Mouse (Mus musculus) ES-E14 (cell line): ENCODE data around the gene Dnajb12.

ENCODE experiments used
- CHD2 ChIP-seq: IDR thresholded peaks from 2 replicates; pipeline ENCODE4 v1.6.1; 2014; ENCODE audit warnings: mild to moderate bottlenecking, low read depth, low read length, inconsistent platforms
- HCFC1 ChIP-seq: IDR thresholded peaks from 2 replicates; pipeline ENCODE4 v1.6.1; 2012; ENCODE audit warnings: low read length, inconsistent platforms, borderline replicate concordance; ENCODE audit not compliant: insufficient read depth
- MAFK ChIP-seq: IDR thresholded peaks from 2 replicates; pipeline ENCODE4 v1.6.1; 2014; ENCODE audit warnings: mild to moderate bottlenecking, low read depth, low read length, inconsistent platforms; ENCODE audit not compliant: insufficient read depth
- ZC3H11A ChIP-seq: IDR thresholded peaks from 2 replicates; pipeline ENCODE4 v1.6.1; 2012; ENCODE audit warnings: low read depth, mild to moderate bottlenecking, inconsistent platforms, low read length, borderline replicate concordance
- ZNF384 ChIP-seq: IDR thresholded peaks from 2 replicates; pipeline ENCODE4 v1.6.1; 2012; ENCODE audit warnings: low read depth, low read length, inconsistent platforms

GRCm38 (mm10) chr10:59846416-59846815 is 32.9 kb upstream of the Dnajb12 start:
- TF ChIP-seq CHD2 (no peak), ZC3H11A (no peak), MAFK (no peak), HCFC1 (no peak), ZNF384 (no peak)
